Mouse (Mus musculus) heart, postnatal 0 days (tissue): ENCODE data around the gene Ier3.

Source experiments
- CTCF ChIP-seq: IDR thresholded peaks from 2 replicates; pipeline ENCODE4 v1.5.1; 2016; ENCODE audit warnings: antibody characterized with exemption, control low read depth, low read depth
- EP300 ChIP-seq: IDR thresholded peaks from 2 replicates; pipeline ENCODE4 v1.6.1; 2016; ENCODE audit warnings: antibody characterized with exemption, low read depth

DNA sequence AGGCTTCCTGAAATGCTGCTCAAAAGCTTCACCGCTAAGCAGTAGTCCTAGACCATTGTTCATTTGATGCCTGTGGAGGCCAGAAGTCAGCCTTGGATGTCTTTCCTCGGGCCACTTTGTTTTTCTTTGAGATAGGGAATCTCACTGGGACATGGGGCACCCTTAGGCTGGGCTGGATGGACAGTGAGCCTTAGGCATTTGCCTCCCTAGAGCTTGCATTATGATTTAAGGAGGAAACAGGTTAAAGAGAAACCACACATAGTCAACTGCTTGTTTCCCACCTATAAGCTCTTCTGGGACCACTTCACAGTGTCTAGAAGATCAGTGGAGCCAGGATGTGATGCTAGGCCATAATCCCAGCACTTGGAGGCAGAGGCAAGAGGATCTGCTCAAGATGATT, 38.4 kb downstream of the Ier3 start:
- no peak for TF ChIP-seq CTCF
- no peak for TF ChIP-seq EP300
